Mouse (Mus musculus): Measurements from ENCODE around the gene Chd6.

The Chd6 gene

GRCm38 (mm10) chr2:161108933-161109371 is at the start of gene Chd6:
Gene Chd6, minus strand, starts transcription at chr2:161109075.
- H3K27me3 ChIP-seq (ENCODE audit: control insufficient read depth, insufficient read depth, low read length, poor library complexity, severe bottlenecking) = no peaks in the 10 kb centered on the region
- peak; percentile 100 for DNase-seq (ENCODE audit: low read depth, low spot score)
- no peaks in the 10 kb centered on the region for H3K36me3 ChIP-seq (ENCODE audit: control insufficient read depth, insufficient read depth, low read length, poor library complexity, severe bottlenecking)

- Histone ChIP-seq H3K27me3 (ENCODE audit: control insufficient read depth, insufficient read depth, low read length, poor library complexity, severe bottlenecking) (no peaks in the 10 kb centered on the region), H3K36me3 (ENCODE audit: control insufficient read depth, insufficient read depth, low read length, poor library complexity, severe bottlenecking) (no peaks in the 10 kb centered on the region)
- no peak for DNase-seq (ENCODE audit: low read depth, low spot score)
These were observed 41.3 kb upstream of the Chd6 start for GRCm38 (mm10) chr2:161150004-161150842.

GRCm38 (mm10) chr2:161148428-161149020 is 39.6 kb upstream of the Chd6 start:
- H3K36me3 ChIP-seq (ENCODE audit: control insufficient read depth, insufficient read depth, low read length, poor library complexity, severe bottlenecking) = no peaks in the 10 kb centered on the region
- H3K27me3 ChIP-seq (ENCODE audit: control insufficient read depth, insufficient read depth, low read length, poor library complexity, severe bottlenecking) = no peaks in the 10 kb centered on the region
- DNase-seq (ENCODE audit: low read depth, low spot score) = no peak

GRCm38 (mm10) chr2:161147656-161148427 is 39.0 kb upstream of the Chd6 start:
- no peak for DNase-seq (ENCODE audit: low read depth, low spot score)
- no peaks in the 10 kb centered on the region for H3K27me3 ChIP-seq (ENCODE audit: control insufficient read depth, insufficient read depth, low read length, poor library complexity, severe bottlenecking)
- no peaks in the 10 kb centered on the region for H3K36me3 ChIP-seq (ENCODE audit: control insufficient read depth, insufficient read depth, low read length, poor library complexity, severe bottlenecking)

GRCm38 (mm10) chr2:161144799-161145198 is 35.9 kb upstream of the Chd6 start:
- no peaks in the 10 kb centered on the region for H3K36me3 ChIP-seq (ENCODE audit: control insufficient read depth, insufficient read depth, low read length, poor library complexity, severe bottlenecking)
- H3K27me3 ChIP-seq (ENCODE audit: control insufficient read depth, insufficient read depth, low read length, poor library complexity, severe bottlenecking) = no peaks in the 10 kb centered on the region
- DNase-seq (ENCODE audit: low read depth, low spot score) = no peak

GRCm38 (mm10) chr2:161138672-161139536 is 30.0 kb upstream of the Chd6 start:
- Histone ChIP-seq H3K27me3 (ENCODE audit: control insufficient read depth, insufficient read depth, low read length, poor library complexity, severe bottlenecking) (no peaks in the 10 kb centered on the region), H3K36me3 (ENCODE audit: control insufficient read depth, insufficient read depth, low read length, poor library complexity, severe bottlenecking) (no peaks in the 10 kb centered on the region)
- no peak for DNase-seq (ENCODE audit: low read depth, low spot score)

- DNase-seq (ENCODE audit: low read depth, low spot score) = no peak
- Histone ChIP-seq H3K27me3 (ENCODE audit: control insufficient read depth, insufficient read depth, low read length, poor library complexity, severe bottlenecking) (no peaks in the 10 kb centered on the region), H3K36me3 (ENCODE audit: control insufficient read depth, insufficient read depth, low read length, poor library complexity, severe bottlenecking) (no peaks in the 10 kb centered on the region)
These were observed 28.1 kb upstream of the Chd6 start for GRCm38 (mm10) chr2:161136999-161137398.

GRCm38 (mm10) chr2:161128367-161129111 is 19.7 kb upstream of the Chd6 start:
- no peak for DNase-seq (ENCODE audit: low read depth, low spot score)
- H3K36me3 ChIP-seq (ENCODE audit: control insufficient read depth, insufficient read depth, low read length, poor library complexity, severe bottlenecking) = no peaks in the 10 kb centered on the region
- no peaks in the 10 kb centered on the region for H3K27me3 ChIP-seq (ENCODE audit: control insufficient read depth, insufficient read depth, low read length, poor library complexity, severe bottlenecking)

GRCm38 (mm10) chr2:161112011-161112410 is 3.1 kb upstream of the Chd6 start:
- DNase-seq (ENCODE audit: low read depth, low spot score) = no peak
- Histone ChIP-seq H3K27me3 (ENCODE audit: control insufficient read depth, insufficient read depth, low read length, poor library complexity, severe bottlenecking) (no peaks in the 10 kb centered on the region), H3K36me3 (ENCODE audit: control insufficient read depth, insufficient read depth, low read length, poor library complexity, severe bottlenecking) (no peaks in the 10 kb centered on the region)

GRCm38 (mm10) chr2:161109398-161109821 is 535 bp upstream of the Chd6 start:
- H3K27me3 ChIP-seq (ENCODE audit: control insufficient read depth, insufficient read depth, low read length, poor library complexity, severe bottlenecking) = no peaks in the 10 kb centered on the region
- no peak for DNase-seq (ENCODE audit: low read depth, low spot score)
- H3K36me3 ChIP-seq (ENCODE audit: control insufficient read depth, insufficient read depth, low read length, poor library complexity, severe bottlenecking) = no peaks in the 10 kb centered on the region

- DNase-seq (ENCODE audit: low read depth, low spot score) = peak; percentile 66
- no peaks in the 10 kb centered on the region for H3K27me3 ChIP-seq (ENCODE audit: control insufficient read depth, insufficient read depth, low read length, poor library complexity, severe bottlenecking)
- no peaks in the 10 kb centered on the region for H3K36me3 ChIP-seq (ENCODE audit: control insufficient read depth, insufficient read depth, low read length, poor library complexity, severe bottlenecking)
These were observed 569 bp downstream of the Chd6 start for GRCm38 (mm10) chr2:161108085-161108927.

- H3K36me3 ChIP-seq (ENCODE audit: control insufficient read depth, insufficient read depth, low read length, poor library complexity, severe bottlenecking) = no peaks in the 10 kb centered on the region
- DNase-seq (ENCODE audit: low read depth, low spot score) = no peak
These were observed 1.6 kb downstream of the Chd6 start for GRCm38 (mm10) chr2:161107236-161107635.

GRCm38 (mm10) chr2:161103769-161104168 is 5.1 kb downstream of the Chd6 start:
- Histone ChIP-seq H3K27me3 (ENCODE audit: control insufficient read depth, insufficient read depth, low read length, poor library complexity, severe bottlenecking) (no peaks in the 10 kb centered on the region), H3K36me3 (ENCODE audit: control insufficient read depth, insufficient read depth, low read length, poor library complexity, severe bottlenecking) (no peaks in the 10 kb centered on the region)
- no peak for DNase-seq (ENCODE audit: low read depth, low spot score)

More at GRCm38 (mm10) chr2:161107236-161107635, 1.6 kb downstream of the Chd6 start:
- H3K27me3 ChIP-seq (ENCODE audit: control insufficient read depth, insufficient read depth, low read length, poor library complexity, severe bottlenecking) = no peaks in the 10 kb centered on the region
